Mouse (Mus musculus) c-Kit-positive CD71-positive TER-119-positive erythroid progenitor cells, embryonic 14.5 days (primary cell): Measurements from ENCODE around the gene Homer2.

Experiments
- DNase-seq: peaks from one replicate; pipeline ENCODE4 v3.0.0-alpha.2; 2013; ENCODE audit warnings: low spot score

The Homer2 gene

DNA sequence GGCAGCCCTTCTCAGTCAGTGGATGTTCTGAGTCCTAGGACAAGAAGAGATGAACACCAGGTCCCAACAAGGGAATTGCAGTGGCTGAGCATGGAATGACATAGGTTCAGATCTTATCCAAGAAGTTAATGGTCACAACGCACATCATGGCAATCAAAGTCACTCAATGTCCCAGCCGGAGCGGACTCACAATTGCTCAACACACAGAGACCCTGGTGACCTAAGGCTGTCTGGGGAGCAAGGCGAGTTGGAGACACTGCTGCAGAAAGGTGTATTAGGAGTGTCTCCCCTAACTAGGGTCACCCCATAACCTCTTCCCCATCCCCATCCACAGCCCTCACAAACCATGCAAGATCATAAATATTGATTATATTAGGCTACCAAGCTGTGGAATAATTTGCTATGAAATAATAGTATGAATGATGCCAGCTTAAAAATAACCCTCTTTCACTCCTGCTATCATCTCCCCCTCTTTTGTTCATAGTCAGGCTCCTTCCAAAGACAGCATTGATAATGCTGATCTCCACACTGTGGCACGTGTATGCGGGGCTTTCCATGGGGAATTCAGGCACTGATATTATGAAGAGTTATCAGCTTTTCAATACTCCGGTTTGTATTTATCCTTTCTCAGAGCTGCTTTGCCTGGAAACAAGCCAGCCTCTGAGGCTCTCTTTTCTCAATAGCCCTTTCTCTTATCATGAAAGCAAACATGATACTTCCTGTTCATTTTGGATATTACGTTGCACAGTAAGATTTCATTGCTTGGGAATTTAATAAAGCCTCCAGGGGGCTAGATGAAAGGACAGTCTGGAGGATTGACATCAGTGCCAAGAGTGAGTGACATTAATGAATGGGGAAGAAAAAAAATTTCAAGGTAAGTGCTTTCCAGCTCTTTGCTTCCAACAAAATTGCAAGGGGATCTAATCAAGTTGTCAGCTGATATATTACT, 147.0 kb downstream of the Homer2 start:
- DNase-seq, result no peak

- no peak for DNase-seq
Measured at GRCm38 (mm10) chr7:81559231-81559980, 147.9 kb downstream of the Homer2 start.

GRCm38 (mm10) chr7:81557985-81558360, 149.4 kb downstream of the Homer2 start:
- DNase-seq, result no peak

DNA sequence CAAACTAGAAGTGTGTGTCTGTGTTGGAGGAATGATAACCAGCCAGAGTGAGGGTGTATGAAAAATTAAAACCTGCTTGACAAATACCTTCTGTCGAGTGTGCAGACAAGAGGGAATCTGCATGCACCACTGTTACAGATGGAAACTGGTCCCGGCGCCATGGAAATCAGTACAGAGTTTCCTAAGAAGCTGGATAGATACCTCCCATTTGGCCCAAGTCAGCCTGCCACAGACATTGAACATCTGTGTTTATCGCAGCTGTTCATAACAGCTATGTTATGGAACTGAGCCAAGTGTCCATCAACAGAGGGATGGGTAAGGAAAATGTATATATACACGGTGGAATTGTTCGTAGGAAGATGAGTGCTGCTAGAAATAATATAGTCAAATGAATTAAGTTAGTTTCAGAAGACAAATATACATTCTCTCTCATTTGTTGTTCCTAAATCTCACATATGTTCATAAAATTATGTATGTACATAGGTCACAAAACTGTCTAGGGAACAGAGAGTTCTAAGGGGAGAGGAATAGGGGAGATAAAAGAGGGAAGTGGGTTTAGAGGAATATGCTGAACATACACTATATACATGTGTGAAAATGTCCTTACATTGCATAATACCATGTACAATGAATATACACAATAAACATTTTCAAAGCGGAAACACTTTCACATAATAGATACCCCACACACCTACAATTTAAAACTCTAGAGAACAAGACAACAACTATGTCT, 149.9 kb downstream of the Homer2 start:
- DNase-seq, result no peak

- DNase-seq, result no peak
Measured at GRCm38 (mm10) chr7:81556839-81557238, 150.5 kb downstream of the Homer2 start.

- DNase-seq, result peak; percentile 50
Measured at GRCm38 (mm10) chr7:81554369-81554768, 153.0 kb downstream of the Homer2 start.

DNA sequence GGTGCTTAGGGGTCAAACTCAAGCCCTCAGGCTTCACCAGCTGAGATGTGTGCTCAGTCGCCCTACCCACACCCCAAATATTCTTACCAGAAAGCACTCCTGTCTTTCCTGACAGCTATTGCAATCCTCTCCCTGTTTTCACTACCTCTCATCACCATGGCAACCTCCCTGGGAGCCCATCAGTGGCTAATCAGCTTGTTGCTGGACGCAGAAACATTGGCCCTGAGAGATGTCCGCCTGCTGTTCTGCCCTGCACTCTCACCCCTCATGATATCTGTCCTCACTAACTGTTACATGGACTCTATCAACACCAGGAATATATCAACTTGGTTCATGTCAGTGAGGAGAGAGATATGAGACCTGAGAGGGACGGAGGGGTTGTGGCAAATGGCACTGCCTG, 153.7 kb downstream of the Homer2 start:
- DNase-seq, result no peak
